Mouse (Mus musculus): ENCODE measurements around the gene Filip1.
"Not testable (repeated sequence)": the region's sequence is repeated elsewhere in the genome, so short reads cannot be mapped to it uniquely, and the experiment has no call there.

Gene Filip1

DNA sequence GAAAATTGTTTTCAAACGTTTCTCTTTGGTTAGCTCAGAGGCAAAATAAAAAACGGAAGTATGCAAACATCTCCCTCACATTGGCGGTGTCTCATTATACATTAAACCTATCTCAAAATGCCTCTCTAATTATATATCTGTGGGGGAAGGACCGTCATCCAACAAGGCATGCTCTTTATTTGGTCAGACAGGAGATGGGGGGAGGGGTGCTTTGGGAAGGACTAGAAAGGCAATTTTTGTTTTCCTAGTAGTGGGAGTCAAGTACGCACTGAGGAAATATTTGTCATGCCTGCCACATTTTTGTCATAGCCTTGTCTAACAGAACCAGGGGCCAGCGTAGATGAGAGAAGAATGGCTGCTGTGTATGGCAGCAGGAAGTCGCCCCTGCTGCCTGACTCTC lies at the start of gene Filip1:
Filip1 (minus strand) TSS at position 101 of the 400 bp plus-strand sequence.
- DNase-seq = no peak

DNA sequence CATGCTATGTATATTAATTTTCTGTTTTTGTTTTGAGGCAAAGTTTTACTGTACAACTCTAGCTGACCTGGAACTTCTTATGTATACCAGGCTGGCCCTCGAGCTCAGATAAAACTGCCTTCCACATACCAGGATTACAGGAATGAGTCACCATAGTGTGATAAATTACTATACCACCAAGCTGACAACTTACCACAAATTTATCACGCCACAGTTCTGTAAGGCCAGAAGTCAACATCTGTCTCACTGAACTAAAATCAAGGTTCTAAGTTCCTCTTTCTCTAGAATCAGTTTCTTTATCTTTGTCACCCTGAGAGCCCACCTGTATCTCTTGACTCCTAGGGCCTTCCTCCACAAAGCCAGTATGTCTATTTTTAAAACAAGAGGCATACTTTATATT lies 45.0 kb upstream of the Filip1 start:
- DNase-seq = no peak

DNA sequence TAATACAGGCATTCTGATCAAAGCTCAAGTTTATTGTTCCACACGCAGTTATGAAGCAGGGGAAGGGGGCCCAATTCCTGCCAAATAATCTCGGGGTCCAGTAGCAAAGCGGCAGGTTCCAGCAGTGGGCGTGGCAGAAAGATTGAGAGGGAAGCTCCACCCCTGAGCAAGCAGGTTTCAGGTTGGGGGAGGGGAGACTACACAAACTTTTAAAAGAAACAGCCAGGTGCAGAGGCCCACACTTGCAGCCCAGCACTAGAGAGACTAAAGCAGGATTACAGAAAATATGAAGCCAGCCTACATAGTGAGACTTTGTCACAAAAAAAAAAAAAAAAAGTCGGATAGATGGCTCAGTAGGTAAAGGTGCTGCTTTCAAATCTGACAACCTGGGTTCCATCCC lies 40.3 kb upstream of the Filip1 start:
- no peak for DNase-seq

DNA sequence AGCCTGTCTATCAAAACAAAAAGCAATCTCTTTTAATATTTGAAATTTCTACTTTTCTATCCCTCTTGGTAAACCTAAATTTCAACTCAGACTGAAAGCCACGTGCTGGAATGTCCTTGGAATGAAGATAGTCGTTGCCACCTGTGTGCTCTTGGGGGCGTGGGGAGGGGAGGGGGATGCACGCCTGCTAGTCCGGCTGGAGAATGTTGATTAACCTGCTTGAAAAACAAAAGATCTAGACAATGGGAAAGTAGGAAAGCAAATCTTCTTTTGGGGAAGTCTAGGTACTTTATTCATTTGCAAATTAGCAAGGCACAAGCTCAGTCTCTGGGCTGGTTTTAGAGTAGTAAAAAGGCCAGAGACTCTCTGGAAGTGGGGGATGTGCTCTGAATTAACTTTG lies 36.6 kb upstream of the Filip1 start:
- not testable (repeated sequence) for DNase-seq

DNA sequence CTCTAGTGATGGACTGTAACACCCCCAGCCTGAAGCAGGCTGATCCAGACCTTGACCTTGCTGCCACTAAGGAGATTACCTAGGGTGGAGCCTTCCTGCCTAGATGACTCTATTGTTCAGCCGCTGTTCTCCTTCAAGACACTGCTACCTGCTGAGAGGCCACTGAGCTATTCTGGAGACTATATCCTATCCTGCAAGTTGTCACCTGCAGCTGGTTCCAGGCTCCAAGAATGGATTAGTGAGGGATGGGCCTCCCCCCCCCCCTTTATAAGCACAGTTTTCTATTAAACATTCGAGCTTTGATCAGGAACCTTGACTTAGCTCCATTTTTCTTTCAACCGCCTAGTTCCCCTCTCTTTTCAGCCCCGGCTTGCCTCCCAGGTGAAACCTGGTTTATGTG lies 31.6 kb upstream of the Filip1 start:
- DNase-seq = not testable (repeated sequence)

DNA sequence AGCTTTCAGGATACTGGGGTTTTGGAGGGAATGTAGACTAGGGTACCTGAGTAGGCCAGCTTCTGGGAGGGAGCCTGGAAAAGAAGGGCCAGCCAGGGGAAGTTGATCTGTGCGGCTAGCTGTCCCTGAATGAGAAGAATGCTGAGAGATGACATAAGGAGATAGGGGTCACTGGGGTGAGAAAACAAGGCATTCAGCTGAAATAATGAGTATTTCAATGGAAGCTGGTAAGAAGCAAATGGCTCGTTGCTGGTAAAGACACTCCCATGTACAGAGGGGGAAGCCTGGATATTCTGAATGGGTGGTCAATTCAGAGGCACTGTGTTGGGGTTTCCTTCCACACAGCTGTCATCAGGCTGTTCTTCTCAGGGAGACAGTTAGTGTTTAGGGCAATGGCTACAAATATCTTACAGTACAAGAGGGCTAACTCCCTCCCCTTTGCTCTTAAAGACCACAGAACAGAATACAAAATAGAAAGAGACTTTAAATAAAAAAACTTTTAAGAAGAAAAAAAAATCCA lies 26.7 kb upstream of the Filip1 start:
- no peak for DNase-seq

DNA sequence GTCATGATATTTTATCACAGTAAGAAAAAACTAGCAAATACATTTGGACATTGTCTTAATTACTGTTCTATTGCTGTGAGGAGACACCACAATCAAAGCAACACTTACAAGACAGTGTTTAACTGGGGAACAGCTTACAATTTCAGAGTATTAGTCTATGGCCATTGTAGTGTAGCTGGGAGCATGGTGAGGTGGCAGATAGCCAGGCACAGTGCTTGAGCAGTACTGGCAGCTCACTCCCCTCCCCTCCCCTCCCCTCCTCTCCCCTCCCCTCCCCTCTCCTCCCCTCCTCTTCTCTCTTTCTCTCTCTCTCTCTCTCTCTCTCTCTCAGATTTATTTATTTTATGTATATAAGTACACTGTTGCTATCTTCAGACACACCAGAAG lies 25.3 kb upstream of the Filip1 start:
- no peak for DNase-seq

DNA sequence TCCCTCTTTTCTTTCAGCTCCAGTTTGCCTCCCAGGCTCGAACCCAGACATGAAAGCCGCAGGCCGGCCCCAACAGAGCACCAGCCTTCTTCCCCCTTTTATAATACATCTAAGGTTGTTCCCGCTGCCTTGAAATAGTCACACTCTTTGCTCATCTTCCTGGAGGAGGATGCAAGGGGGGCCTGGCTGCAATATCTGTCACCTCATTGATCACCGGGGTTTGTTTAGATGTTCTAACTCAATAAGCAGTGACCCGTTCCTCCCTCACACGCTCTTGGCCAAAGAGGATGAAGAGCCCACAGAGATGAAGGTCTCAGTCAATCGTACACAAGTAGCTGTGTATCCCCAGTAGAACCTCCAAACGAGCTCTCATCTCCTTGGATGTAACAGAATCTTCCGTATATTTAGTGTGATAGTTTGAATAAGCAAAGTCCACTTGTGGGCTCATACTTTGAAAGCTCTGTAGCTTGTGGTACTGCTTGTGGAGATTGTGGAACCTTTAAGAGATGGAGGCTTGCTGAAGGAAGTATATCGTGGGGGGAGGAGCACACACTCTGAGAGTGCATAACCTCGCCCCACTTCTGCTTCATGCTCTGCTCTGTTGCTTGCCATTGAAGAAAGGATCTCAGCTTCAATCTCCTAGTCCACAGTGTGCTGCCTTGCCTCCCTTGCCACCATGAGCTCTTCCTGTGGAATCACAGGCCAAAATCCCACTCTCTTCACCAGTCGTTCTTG lies 24.8 kb upstream of the Filip1 start:
- no peak for DNase-seq

DNA sequence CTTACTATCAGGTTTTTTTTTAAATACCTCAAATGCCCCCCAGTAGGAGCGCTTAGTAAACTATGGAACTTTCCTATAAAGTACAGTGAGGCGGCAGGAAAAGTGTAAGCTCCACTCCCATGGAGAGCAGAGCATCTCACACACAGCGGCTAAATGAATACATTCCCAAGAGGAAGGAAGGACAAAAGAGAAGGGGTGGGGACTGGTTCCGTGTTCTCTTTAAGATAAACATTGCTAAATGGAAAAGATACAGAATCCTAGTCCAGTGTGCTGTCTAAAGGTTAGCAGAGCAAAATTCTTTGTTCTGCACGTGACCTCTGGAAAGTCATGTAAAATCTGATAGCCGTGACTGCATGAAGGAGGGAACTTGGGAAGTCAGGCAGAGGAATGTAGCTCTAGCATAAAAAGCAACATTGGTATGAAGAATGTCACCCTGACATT lies 13.9 kb upstream of the Filip1 start:
- DNase-seq = no peak

DNA sequence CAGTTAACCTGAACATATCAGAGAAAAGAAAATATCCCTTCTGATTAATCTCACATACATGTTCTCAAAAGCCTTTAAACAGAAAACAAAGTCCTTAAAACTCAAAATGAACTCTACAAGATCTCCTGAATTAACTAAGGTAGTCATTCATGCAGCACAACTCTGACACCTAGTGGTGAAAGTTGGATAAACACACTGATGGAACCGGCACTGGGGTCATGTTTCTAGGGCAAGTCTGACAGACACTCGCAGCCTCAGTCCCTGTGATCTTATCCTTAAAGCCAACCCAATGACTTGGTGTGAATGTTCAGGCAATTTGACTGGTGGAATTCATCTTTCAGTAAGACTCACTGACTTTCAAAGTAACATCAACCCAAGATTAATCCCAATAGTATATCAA lies 13.4 kb upstream of the Filip1 start:
- DNase-seq = peak; percentile 64

DNA sequence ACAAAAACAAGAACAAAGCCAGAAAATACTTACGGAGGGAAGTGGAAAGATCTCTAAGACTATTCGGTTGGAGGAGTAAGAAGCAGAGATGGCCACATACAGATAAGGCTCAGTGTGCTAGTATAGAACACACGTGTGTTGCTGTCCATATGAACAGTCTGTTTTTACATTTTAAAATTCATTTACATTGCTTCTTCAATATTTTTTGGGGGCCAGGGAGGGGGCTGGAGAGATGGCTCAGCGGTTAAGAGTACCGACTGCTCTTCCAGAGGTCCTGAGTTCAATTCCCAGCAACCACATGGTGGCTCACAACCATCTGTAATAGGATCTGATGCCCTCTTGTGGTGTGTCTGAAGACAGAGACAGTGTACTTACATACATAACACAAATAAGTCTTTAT lies 12.7 kb upstream of the Filip1 start:
- DNase-seq = not testable (repeated sequence)

DNA sequence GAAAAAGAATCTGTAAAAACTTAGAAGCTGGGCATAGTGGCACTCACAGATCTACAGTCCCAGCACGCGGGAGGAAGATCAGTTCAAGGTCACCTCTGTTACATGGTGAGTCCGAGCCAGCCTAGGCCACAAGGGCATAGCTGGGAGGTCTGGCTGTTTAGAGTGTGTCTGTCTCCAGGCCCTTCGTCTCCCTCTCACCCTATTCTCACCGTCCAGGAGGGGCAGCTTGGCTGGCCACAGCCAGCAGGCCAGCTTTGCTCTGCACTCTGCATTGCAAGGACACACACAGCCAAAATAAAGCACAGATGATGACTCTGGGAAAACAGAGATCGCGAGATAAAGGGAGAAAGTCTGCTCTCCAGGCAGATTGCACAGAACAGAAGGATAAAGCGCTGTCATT lies 10.2 kb upstream of the Filip1 start:
- DNase-seq = no peak

DNA sequence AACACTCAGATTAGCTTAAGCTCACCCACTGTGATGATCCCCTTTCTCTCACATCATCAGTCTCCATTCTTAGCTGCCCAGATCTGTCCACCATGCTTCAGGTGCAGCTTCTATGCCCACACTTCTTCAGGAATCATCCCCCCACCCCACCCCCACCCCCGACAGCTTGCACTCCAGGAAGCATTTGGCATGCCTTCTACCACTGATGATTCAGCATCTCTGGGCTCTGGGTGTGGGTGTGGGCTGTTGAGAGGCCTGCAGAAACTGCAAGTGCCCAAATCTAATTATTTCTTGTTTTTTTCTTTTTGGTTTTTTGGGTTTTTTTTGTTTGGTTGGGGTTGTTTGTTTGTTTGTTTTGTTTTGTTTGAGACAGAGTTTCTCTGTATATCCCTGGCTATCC lies 9.0 kb upstream of the Filip1 start:
- DNase-seq = no peak

DNA sequence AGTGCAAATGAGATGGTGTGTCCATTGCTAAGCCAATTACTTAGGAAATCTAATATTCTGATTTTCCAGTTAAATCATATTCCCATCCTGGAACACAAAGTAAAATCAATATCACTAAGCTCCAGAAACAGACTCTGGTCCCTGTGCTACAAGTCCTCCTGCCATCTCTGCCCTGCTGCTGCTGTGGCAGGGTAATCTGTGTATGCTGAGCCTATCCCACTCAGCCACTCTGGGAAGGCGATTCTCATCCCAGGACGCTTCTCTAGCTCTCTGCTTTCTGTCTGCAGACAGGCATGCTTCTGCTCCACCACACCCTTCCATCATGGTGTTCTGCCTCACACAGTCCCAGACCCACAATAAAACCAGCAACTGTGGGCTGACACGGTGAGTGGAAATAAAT lies 7.8 kb upstream of the Filip1 start:
- DNase-seq = no peak

DNA sequence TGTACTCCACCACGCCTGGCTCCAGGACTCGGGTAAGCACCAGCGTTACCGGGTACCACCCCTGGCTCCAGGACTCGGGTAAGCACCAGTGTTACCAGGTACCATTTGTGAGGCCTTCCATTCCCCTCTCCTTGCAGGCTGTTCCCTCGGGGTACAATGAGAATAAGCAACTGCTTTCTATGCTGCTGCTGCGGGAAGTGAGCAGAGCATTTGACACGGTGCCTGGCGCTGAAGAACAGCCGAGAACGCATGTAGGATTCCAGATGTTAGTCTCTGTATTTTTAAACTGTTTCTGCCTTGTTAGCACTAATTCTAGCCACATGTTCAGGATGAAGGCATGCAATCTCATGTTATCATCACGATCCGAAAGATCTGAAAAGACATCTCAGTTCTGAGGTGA lies 635 bp downstream of the Filip1 start:
- DNase-seq = no peak

DNA sequence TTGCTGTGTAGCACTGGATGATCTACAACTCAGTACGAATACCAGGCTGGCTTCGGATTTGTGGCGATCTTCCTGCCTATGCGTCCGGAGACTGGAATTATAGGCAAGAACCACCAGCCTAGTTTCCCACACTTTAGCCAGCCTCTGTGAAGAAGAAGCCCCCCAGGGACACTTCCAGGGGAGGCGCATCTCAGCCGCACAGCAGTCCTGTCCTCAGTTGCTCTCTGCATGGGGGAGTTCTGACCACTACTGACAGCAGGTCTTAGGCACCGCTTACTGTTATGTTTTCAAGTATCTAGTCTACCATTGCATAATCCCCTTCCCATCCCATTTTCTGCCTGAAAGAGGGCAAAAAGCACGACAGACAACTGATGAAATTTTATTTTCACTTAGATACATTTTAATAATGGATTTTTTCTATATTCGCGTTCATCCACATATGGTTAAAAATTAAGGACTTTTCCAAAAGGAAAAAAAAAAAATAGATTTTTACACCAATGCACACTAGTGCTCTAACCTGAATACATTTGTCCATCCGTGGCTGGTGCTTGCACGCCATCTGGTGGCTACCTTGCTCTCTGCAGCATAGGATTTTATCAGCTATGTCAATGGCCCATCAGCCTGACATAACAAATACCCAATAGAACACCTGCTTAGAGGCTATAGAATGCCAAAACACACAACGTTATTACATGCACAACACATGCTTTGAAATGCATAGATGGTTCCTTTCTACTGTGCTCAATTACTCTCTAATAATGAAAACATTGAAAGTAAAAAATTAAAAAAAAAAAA lies 10.1 kb downstream of the Filip1 start:
- peak; percentile 85 for DNase-seq

DNA sequence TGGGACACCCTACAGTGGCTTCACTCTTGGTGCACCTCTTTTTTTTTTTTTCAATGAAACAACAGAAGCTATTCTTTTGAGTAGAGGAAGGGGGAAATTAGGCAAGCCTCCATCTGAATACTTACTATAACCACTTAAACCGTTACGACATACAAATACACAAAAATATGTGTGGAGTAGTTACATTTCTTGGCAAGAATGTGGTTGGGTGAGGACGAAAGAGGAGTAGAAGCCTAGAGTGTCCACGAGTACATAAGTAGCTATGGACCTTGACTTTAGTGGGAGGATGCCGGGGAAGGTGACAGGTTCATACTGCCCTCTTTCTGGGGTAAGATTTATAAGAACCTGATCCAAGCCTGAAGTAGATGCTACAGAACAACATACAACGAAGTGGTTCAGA lies 15.4 kb downstream of the Filip1 start:
- DNase-seq = no peak

DNA sequence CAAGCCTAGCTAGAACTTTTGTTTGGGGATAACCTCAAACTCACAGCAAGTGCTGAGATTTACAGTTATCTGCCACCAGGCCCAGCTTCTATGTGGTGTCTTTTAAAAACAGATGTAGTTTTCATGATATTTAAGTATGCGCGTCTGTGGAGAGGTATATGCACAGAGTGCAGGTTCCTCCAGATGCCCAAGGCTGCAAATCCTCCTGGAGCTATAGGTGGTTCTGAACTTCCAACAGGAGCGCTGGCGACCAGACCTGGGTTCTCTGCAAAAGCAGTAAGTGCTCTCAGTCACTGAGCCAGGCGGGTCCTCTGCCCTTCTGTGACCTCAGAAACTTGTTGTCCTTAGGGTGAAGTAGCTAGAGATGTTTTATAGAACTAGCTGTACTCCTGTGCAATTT lies 18.4 kb downstream of the Filip1 start:
- DNase-seq = no peak

DNA sequence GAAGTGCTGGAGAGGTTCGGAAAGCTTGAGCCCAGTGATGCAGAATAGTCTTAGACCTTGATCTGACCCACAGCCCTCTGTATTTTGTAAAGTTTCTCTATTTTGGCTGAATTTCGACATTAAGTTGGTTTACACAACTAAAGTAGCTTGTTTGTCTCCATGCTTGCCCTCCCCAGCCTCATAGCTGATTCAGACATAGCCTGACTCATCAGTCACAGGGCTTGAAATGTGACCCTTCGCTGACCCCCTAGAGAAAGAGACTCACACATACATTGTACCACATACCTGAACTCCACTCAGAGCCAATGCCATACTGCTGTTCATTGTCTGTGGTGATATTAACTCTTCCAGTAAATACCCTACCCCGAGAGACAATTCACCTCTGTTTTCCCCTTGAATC lies 19.6 kb downstream of the Filip1 start:
- no peak for DNase-seq

DNA sequence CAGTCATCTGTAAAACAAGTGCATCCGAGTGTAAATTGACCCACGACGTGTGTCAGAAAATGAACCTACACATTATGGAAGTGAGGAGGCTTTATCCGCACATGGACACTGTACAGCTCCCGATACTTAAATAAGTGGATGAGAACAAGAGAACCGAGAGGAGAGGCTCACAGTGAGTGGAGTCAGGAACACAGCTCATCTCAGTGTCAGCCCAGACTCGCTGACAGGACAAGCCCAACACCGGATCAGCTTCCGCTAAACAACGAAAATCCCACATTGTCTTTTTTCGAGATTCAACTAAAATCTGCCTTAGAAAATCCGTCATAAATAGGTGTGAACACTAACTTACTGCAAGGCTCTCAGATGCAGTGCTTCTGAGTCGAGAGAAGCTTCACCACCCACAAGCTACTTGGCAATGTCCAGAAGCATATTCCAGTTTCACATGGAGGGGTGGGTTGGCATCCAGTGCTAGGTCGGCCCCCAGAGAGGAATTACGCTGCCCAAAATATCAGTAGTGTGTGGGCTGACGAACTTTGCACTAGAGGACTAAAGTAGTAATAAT lies 22.1 kb downstream of the Filip1 start:
- no peak for DNase-seq

DNA sequence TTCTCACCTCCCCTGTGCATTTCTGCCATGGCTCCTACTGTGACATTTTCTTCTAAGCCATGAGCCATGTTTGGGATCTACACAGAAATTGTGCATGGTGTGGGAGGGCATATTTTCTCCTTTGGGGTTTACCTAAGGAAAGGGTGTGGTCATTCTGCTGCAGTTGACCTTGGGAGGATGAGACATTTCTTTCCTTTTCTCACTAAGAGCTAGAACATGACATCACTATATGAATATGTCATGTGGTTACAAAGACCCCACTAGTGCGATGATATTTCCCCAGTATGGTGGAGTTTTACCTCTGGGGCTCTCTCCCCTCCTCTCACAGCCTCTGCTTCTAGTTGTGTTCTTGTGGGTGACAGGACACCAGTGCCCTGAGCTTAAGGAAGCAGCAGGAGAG lies 22.9 kb downstream of the Filip1 start:
- no peak for DNase-seq

DNA sequence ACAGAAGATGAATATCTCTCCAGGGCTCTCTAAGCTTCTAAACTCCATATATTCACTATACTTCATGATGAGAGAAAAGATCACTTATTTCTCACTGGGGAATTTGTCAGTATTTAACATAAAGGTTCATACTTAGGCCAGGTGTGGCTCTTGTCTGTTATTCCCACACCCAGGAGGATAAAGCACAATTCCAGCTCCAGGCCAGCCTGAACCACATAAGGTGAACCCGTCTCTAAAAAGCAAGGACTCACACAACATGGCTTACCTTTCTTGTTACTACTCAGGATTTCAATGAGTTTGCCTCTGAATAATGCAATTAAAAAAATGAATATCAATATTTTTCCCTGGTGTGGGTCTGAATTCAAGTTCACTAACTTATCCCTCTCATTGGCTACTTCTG lies 23.6 kb downstream of the Filip1 start:
- no peak for DNase-seq

DNA sequence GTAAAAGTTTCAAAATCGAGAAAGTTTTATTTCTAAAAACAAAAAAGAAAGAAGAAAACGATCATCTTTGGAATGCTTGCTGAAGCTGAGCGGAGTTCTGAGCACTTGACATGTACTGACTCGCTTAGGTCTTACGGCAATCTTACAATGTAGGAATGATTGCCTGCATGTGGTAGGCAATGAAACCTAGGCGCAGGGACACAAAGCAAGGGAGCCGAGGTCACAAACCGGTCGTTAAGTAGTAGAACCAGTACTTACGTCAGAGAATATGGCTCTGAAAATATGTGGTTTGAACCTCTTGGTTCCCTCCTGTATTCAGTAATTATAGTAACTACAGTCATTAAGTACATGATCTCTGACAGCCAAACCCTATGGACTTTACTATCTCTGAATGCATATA lies 29.4 kb downstream of the Filip1 start:
- DNase-seq = no peak

DNA sequence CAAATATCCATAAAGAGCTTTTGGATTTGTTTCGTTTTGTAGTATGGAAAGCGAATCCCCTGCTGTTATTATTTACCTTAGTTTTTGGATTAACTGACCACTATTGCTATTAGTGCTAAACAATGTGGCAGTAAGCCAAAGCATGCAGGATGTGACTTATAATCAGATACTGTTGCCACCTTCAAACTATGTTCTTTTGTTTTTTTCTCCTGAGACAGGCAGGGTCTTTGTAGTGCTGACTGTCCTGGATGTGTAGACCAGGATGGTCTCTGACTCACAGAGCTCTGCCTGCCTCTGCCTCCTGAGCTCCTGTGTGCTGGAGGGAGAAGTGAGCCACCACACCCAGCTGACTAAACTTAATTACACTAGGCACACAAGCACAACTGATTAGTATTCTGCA lies 33.4 kb downstream of the Filip1 start:
- no peak for DNase-seq
